In genomic region chr9:47715415-47715814, GRCm38 (mm10) we compare ENCODE assay signal across 19 mouse cellular contexts.
"Had no signal": no experiment of that assay in that cellular context is flagged by ENCODE, and none has a peak within 500 bp of the region (broad histone marks: within the 10 kb centered on the region; RNA-seq: fewer than 3 reads in every experiment).

No protein-coding gene starts in this region.

- H3K27me3 ChIP-seq: limb, embryonic 12.5 days; limb, embryonic 15.5 days; megakaryocyte, embryonic 14.5 days; midbrain, embryonic 13.5 days had no signal

- H3K4me2 ChIP-seq: limb, embryonic 12.5 days; limb, embryonic 15.5 days; liver, embryonic 11.5 days; lung, embryonic 14.5 days; midbrain, embryonic 13.5 days had no signal

- H3K9ac ChIP-seq: limb, embryonic 12.5 days; limb, embryonic 15.5 days; liver, embryonic 14.5 days; liver, postnatal 0 days; lung, embryonic 14.5 days; midbrain, embryonic 13.5 days had no signal

- H3K4me1 ChIP-seq: limb, embryonic 15.5 days; megakaryocyte, embryonic 14.5 days had no signal

- H3K4me3 ChIP-seq: left cerebral cortex, adult 2 months; limb, embryonic 12.5 days; limb, embryonic 15.5 days; megakaryocyte, embryonic 14.5 days; midbrain, embryonic 10.5 days; midbrain, embryonic 13.5 days; myocyte had no signal

- ATAC-seq: intestine, embryonic 16.5 days; liver, postnatal 0 days; lung, postnatal 0 days; midbrain, embryonic 13.5 days; midbrain, embryonic 16.5 days had no signal

- H3K27ac ChIP-seq: kidney, postnatal 0 days; left cerebral cortex, adult 2 months; limb, embryonic 12.5 days; limb, embryonic 15.5 days; liver, embryonic 14.5 days; midbrain, embryonic 10.5 days had no signal

- H3K36me3 ChIP-seq: limb, embryonic 12.5 days; limb, embryonic 15.5 days; midbrain, embryonic 10.5 days; midbrain, embryonic 13.5 days had no signal

- H3K9me3 ChIP-seq: limb, embryonic 15.5 days; megakaryocyte, embryonic 14.5 days; midbrain, embryonic 10.5 days; midbrain, embryonic 13.5 days had no signal

- DNase-seq: kidney, postnatal 25 days; layer of hippocampus, postnatal 36 days; liver, postnatal 0 days; lung, embryonic 14.5 days; thymus, adult 18-20 months; thymus, postnatal 36 days had no signal
